Mouse (Mus musculus) mammary gland, adult 2 months (tissue): ENCODE results near the gene Gm49318. TPM values are rescaled to one million over a fixed set of nuclear protein-coding genes. Genes with fewer than 3 reads are reported as not detected.

ENCODE experiments used
- polyA plus RNA-seq: library from polyadenylated mRNA; depleted of rRNA; stranded (reverse); fragments of >200 nt; gene quantifications from 2 replicates; pipeline ENCODE4 v1.2.3, GENCODE M21; 2012; ENCODE audit warnings: low replicate concordance; rRNA removed

Gm49318 gene
- polyA plus RNA-seq, result not detected in 2 replicates

GRCm38 (mm10) chr9:22070791-22071573 is at the start of gene Gm49318, which contains the start of gene Zfp653:
Gene Gm49318 (minus strand): TSS chr9:22071259.
Gene Zfp653 (minus strand): TSS chr9:22071376.

DNA sequence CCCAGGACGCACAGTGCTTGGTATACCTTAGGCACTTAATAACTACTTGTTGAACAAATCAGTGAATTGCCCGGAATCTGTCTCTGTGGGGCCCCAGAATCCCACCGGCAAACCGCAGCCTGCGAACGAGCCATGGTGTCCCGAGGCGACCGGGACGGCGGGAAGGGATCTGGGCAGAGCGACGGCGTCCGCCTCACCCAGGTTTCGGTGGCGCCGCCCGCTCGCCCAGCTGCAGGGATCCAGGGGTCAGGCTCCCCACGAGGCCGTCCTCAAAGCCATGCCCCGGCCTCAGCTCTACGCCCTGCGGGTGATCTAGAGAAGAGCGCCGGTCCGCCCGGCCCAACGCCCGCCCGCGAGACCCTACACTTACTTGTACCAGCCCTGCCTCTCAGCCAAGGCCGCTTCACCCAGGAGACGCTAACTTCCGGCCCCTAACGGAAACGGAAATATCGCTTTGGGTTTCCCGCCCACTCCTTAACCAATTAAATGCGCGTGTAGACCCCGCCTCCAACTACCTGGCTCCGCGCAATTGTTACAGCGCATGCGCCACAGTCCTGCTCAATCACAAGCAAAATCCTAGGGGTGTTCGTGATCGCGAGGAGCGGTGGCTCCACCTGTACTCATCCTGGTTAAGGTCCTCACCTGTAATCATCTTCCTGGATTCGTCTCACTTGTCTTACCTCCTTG is 45.8 kb upstream of the Gm49318 start, which contains the start of gene Elof1:
TSS of gene Elof1 (minus strand) at position 433 of the 687 bp plus-strand sequence.

DNA sequence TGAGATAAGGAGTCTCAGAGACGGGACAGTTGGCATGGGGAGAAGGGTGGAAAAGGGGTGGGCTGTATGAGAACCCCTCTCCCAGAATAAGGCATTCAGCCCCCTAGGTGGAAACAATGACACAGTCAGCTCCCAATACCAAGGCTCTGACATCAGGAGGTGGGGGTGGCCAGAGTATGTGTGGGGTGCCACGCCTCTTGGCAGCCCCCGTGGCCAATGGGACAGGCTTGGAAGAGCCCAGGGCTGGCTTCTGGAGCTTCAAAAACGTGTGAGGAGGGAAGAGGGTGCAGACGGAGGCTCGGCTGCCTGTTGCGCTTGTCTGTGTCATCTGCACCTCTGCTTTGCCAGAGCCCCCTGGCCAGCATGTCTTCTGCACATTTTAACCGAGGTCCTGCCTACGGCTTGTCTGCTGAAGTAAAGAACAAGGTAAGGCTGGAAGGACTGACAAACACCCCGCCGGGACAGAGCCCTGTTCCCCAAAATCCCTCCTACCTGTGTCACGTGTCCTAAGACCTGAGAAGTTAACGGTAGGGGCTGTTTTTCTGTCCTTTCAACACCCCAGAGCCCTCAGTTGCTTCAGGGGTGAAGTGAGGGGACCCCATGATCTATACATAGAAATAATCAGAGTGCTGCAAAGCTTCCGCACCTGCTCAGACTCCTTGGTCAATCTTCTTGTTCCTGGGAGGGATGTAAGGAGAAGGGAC is 28.1 kb upstream of the Gm49318 start, which contains the start of gene Cnn1:
TSS of gene Cnn1 (plus strand) at position 224 of the 704 bp plus-strand sequence.

DNA sequence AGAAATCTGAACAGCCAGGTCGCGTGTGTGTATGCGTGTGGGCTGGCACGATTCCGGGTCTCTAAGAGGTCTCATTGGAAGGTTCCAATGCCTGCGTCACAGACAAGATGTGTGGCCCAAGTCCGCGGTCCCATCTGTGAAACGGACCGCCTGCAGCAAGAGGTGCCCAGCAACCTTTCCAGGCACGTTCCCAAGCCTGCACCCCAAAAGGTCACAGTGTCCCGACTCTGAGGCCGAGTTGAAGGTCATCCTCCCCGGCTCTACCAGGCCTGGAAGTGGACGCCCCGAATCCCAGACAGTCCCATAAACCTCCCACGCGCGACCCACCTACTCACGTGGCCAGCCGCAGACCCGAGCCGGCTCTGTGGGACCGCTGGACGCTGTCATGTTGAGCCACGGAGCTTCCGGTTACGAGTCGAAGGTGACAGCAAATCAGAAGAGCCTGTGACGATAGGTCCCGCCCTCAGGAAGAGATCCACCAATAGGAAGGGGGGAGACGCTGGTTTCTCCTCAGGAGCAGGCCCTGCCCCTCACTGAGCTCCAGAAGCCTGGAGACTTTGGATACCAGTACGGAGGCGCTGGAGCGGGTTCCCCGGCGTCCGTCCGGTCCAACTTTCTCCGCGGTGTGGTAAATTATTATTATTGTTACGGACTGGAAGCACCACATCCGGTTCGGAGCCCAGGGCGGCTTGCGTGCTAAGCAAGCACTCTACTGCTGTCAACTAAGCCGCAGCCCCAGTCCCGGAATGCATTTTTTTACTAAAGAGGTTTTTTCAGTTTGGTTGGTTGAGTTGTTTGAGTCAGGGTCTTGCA is 14.2 kb upstream of the Gm49318 start, which contains the start of gene Ecsit:
TSS of gene Ecsit (minus strand) at position 417 of the 813 bp plus-strand sequence.

GRCm38 (mm10) chr9:22051958-22052254 is 19.2 kb downstream of the Gm49318 start, which contains the start of gene Elavl3:
Gene Elavl3 (minus strand): TSS chr9:22052023.

DNA sequence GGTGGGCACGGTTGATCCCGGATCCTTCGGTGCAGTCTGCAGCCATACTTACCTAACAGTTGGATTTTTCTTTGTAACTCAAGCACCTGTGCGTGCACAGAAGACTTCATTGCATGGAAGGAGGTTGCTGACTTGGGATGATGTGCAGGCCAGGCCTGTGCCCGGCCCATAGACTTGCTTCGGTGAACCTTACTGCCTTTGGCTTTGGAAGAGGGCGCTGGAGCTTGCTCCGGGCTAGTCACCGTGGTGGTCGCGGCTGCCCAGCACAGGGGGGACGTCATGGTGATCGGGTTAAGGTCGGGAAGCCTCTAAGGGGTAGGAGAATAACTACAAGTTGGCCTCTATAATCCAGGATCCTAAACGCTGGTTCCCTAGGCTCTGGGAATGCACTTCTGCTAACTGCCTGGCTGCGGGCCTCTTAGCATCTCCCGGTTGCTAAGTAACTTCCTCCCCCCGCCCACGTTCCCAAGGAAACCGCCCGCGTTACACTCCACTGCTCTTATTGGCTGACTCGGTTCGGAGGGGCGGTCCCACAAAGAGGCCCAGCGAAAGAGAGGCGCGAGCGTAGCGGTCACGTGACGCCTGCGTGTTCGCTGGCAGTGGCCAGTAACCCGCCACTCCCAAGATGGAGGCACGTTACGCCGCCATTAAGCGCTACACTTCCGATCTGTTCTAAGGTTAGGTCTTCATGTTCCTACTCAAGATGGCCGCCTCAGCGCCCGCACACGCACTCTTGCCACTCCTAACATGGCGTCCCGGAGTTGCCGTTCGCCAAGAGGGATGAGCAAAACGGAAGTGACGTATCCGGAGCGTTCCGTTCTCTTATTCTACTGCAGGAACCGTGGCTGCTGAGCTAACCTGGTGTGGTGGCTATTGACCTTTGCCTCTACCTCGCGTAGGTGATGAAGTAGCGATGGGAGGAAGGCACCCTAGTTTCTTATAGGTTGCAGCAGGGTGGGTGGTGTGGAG is 68.6 kb downstream of the Gm49318 start, which contains the start of the genes Ccdc151 and Prkcsh:
TSS of gene Ccdc151 (minus strand) at position 441 of the 969 bp plus-strand sequence.
TSS of gene Prkcsh (plus strand) at position 613 of the 969 bp plus-strand sequence.

GRCm38 (mm10) chr9:21989230-21990110 is 81.6 kb downstream of the Gm49318 start, which contains the start of gene Rgl3:
Gene Rgl3 (minus strand): TSS chr9:21989446.

Other genes with a start within 250 kb of the Gm49318 start
- 133 and 228 TPM in 2 replicates for gene Angptl8, start 235.7 kb downstream of the Gm49318 start, polyA plus RNA-seq
- 77.8 and 82.0 TPM in 2 replicates for gene Dock6, start 218.6 kb downstream of the Gm49318 start, polyA plus RNA-seq
- gene Rab3d, start 153.1 kb downstream of the Gm49318 start, polyA plus RNA-seq, result 114 and 133 TPM in 2 replicates
- gene Ccdc159, start 143.8 kb downstream of the Gm49318 start, polyA plus RNA-seq, result 5.7 and 9.4 TPM in 2 replicates
- gene Tmem205, start 143.7 kb downstream of the Gm49318 start, polyA plus RNA-seq, result 229 and 258 TPM in 2 replicates
- 15.2 and 35.3 TPM in 2 replicates for gene Plppr2, start 134.2 kb downstream of the Gm49318 start, polyA plus RNA-seq
- 5.3 and 10.7 TPM in 2 replicates for gene Swsap1, start 115.5 kb downstream of the Gm49318 start, polyA plus RNA-seq
- gene Epor, start 107.8 kb downstream of the Gm49318 start, polyA plus RNA-seq, result 14.0 and 19.5 TPM in 2 replicates
- 25.8 and 37.5 TPM in 2 replicates for gene Rgl3, start 81.8 kb downstream of the Gm49318 start, polyA plus RNA-seq
- 0.20 TPM in 1 of 2 replicates, not detected in the other for gene Ccdc151, start 68.6 kb downstream of the Gm49318 start, polyA plus RNA-seq
- gene Prkcsh, start 68.5 kb downstream of the Gm49318 start, polyA plus RNA-seq, result 63.2 and 64.1 TPM in 2 replicates
- 0.12 and 0.13 TPM in 2 replicates for gene Elavl3, start 19.2 kb downstream of the Gm49318 start, polyA plus RNA-seq
- 16.2 and 26.2 TPM in 2 replicates for gene Zfp653, start 117 bp upstream of the Gm49318 start, polyA plus RNA-seq
- 50.9 and 75.0 TPM in 2 replicates for gene Ecsit, start 14.2 kb upstream of the Gm49318 start, polyA plus RNA-seq
- 52.5 and 58.1 TPM in 2 replicates for gene Cnn1, start 28.0 kb upstream of the Gm49318 start, polyA plus RNA-seq
- 138 and 169 TPM in 2 replicates for gene Elof1, start 45.9 kb upstream of the Gm49318 start, polyA plus RNA-seq
- 477 and 607 TPM in 2 replicates for gene Acp5, start 64.5 kb upstream of the Gm49318 start, polyA plus RNA-seq
- gene Pigyl, start 85.6 kb upstream of the Gm49318 start, polyA plus RNA-seq, result 49.0 and 67.1 TPM in 2 replicates
- 0.11 and 0.30 TPM in 2 replicates for gene Zfp872, start 116.8 kb upstream of the Gm49318 start, polyA plus RNA-seq
- 19.2 and 19.9 TPM in 2 replicates for gene Zfp809, start 154.5 kb upstream of the Gm49318 start, polyA plus RNA-seq
- gene Zfp599, start 188.6 kb upstream of the Gm49318 start, polyA plus RNA-seq, result 0.12 and 0.27 TPM in 2 replicates
- gene Zfp810, start 236.4 kb upstream of the Gm49318 start, polyA plus RNA-seq, result 5.8 and 7.8 TPM in 2 replicates